Mouse (Mus musculus) embryonic fibroblast, embryonic 13.5 days (primary cell): ENCODE data around the gene Clta. TPM values are rescaled to one million over a fixed set of nuclear protein-coding genes. Genes with fewer than 3 reads are reported as not detected.

Experiments used
- H3K27ac ChIP-seq: 2 replicates; pipeline ENCODE4 v1.5.1; 2012; ENCODE audit warnings: low read length, control low read depth, inconsistent platforms; ENCODE audit not compliant: insufficient read depth
- H3K4me1 ChIP-seq: 2 replicates; pipeline ENCODE4 v1.6.1; 2011; ENCODE audit warnings: low read length; ENCODE audit not compliant: control insufficient read depth, insufficient read depth
- H3K4me3 ChIP-seq: 2 replicates; pipeline ENCODE4 v1.5.1; 2011; ENCODE audit warnings: mild to moderate bottlenecking, control low read depth, low read length; ENCODE audit not compliant: insufficient read depth
- CTCF ChIP-seq: IDR thresholded peaks from 2 replicates; pipeline ENCODE4 v1.5.1; 2011; ENCODE audit warnings: mild to moderate bottlenecking, control low read depth, low read length, moderate library complexity, borderline replicate concordance; ENCODE audit not compliant: insufficient read depth
- POLR2A ChIP-seq: IDR thresholded peaks from 2 replicates; pipeline ENCODE4 v1.6.1; 2011; ENCODE audit warnings: low read depth, mild to moderate bottlenecking, control low read depth, low read length, moderate library complexity
- polyA plus RNA-seq: library from polyadenylated mRNA; stranded (reverse); fragments of >200 nt; gene quantifications from 2 replicates; pipeline ENCODE4 v1.2.4, GENCODE M21; 2011; ENCODE audit warnings: low read depth; ENCODE audit not compliant: missing spikeins, insufficient read length

Clta gene
- polyA plus RNA-seq, 1 experiment: 248 TPM

DNA sequence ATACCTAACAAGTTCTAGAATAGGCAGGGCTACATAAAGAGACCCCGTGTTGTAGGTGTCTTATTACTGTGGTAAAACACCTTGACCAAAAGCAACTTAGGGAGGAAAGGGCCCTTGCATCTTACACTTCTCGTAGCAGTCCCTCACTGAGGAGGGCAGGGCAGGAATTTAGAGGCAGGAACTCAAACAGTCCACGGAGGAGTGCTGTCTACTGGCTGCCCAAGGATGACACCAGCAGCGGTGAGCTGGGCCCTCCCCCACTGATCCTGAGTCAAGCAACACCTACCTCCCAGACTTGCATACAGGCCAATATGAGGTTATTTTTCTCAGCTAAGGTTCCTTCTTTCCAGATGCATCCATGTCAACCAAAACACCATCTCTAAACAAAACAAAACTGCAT is 24.0 kb upstream of the Clta start:
- TF ChIP-seq CTCF (no peak), POLR2A (no peak)
- no peak overlapping the region for H3K27ac ChIP-seq
- H3K4me1 ChIP-seq: peaks cover 21% of the 10 kb centered on the region
- no peak overlapping the region for H3K4me3 ChIP-seq

DNA sequence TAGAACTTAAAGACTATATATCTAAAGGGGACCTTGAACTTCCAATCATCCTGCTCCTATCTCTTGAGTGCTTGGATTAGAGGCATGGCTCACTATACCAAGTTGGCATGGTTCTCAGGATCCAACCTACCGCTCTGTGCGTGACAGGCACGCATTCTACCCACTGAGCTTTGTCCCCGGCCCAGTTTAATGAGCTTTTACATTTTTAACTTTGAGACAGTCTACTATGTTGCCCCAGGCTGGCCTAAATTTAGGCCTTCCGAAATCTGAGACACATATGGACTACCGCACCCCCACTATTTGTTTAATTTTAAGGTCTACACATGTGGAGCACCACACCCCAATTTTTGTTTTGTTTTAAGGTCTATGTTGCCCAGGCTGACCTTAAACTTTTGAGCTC is 23.4 kb upstream of the Clta start:
- peaks cover 20% of the 10 kb centered on the region for H3K4me1 ChIP-seq
- no peak overlapping the region for H3K27ac ChIP-seq
- H3K4me3 ChIP-seq: no peak overlapping the region
- TF ChIP-seq CTCF (no peak), POLR2A (no peak)

DNA sequence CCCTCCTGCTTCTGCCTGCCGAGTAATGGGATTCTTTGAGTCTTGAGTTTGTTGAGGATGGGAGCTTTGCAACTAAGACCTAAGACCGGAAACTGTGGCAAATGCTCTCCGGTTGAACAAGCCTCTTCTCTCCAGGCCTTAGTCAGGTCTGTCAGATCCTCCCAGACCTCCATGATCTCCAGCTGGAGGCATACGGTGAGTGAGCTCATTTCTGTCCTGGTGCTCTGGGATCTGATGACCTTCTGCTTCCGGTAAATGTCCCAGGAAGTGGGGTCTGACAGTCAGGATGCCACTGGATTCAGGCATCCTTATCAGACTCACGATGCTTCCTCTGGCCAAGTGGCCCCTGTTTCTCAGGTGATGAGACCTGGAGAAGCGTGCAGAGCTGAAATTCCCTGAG is 23.0 kb upstream of the Clta start:
- Histone ChIP-seq H3K4me3 (no peak overlapping the region), H3K4me1 (peaks cover 16% of the 10 kb centered on the region), H3K27ac (no peak overlapping the region)
- TF ChIP-seq CTCF: no peak
- TF ChIP-seq POLR2A: no peak

DNA sequence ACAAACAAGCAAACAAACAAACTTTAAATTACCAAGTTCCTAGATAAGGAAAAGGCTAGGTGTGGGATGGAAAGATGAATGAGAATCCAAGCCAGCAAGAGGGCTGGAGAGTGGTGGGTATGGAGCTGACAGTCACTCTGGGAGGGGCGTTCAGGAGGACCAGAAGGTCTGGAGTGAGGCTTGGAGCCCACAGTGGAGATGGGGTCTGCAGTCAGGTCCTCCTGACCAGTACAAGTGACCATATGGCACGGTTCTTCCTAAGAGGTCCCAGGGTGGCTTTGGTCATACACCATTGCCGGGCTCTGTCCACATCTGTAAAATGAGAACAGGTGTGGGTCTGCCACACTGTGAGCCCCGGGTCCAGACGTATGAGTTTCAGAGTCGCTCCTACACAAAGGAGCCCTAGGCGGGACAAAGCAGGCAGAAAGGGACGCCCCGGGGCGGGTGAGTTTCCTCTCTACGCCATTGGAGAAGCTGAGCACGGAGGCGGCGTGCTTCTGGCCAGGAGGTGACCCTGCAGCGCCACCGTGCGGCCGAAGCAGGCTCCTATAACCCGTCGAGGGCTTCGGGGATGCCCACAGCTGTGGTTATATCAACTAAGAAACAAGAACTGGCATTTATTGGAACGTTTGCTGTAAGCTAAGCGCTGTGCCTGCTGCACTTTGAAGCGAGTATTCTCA is 22.1 kb upstream of the Clta start:
- Histone ChIP-seq H3K4me3 (no peak overlapping the region), H3K27ac (no peak overlapping the region; the same call in 1 of the 2 replicates), H3K4me1 (peaks cover 13% of the 10 kb centered on the region)
- TF ChIP-seq POLR2A (peak; percentile 39; the same call in 1 of the 2 replicates), CTCF (peak; percentile 84)

DNA sequence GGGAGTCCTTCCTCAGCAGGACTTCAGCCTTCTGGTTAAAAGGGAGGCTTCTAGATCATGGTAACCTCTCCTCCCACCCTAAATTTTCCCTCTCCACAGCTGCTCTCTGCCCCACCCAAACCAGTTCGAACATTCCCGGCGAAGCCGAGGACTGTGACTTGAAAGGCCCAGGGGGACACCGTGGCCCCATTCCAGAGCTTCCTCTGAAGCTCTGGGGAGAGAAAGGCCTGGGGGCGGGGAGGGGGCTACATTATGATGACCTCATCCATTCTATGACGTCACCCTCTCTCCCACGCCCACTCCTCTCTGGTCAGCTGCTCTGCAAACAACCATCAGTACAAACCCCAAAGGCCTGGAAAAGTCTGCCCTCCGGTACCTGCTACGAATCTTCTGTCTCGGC is 21.1 kb upstream of the Clta start, which contains the start of gene Ccin:
TSS of gene Ccin (plus strand) at position 303 of the 400 bp plus-strand sequence.
- no peak within 1 kb of the TSS for H3K4me3 ChIP-seq
- H3K4me1 ChIP-seq: peaks cover 10% of the 10 kb centered on the region
- TF ChIP-seq CTCF (no peak), POLR2A (no peak)
- no peak within 1 kb of the TSS for H3K27ac ChIP-seq

DNA sequence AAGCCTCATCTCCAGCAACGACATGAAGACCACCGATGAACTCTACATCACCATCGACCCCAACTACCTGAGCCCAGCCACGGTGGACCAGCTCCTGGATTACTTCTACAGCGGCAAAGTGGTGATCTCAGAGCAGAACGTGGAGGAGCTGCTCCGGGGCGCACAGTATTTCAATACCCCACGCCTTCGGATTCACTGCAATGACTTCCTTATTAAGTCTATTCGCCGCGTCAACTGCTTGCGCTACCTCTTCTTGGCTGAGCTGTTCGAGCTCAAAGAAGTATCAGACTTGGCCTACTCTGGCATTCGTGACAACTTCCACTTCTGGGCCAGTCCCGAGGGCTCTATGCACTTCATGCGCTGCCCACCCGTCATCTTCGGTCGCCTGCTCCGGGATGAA is 20.5 kb upstream of the Clta start:
- TF ChIP-seq POLR2A (no peak), CTCF (no peak)
- Histone ChIP-seq H3K27ac (no peak overlapping the region), H3K4me1 (peaks cover 6% of the 10 kb centered on the region; the same call in 1 of the 2 replicates), H3K4me3 (no peak overlapping the region)

DNA sequence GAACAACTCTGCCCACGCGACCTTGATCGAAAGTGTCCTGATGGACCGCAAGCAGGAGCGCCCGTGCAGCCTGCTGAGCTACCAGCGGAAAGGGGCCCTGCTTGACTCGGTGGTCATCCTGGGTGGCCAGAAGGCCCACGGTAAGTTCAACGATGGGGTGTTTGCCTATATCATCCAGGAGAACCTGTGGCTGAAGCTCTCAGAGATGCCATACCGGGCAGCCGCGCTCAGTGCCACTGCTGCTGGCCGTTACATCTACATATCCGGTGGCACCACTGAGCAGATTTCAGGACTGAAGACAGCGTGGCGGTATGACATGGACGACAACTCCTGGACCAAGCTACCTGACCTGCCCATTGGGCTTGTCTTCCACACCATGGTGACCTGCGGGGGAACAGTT is 19.9 kb upstream of the Clta start:
- H3K27ac ChIP-seq: no peak overlapping the region
- H3K4me3 ChIP-seq: no peak overlapping the region
- H3K4me1 ChIP-seq: 0 out of 2 replicates have a peak, but pooled peaks cover under 1% of the 10 kb centered on the region
- TF ChIP-seq CTCF (no peak), POLR2A (no peak)

DNA sequence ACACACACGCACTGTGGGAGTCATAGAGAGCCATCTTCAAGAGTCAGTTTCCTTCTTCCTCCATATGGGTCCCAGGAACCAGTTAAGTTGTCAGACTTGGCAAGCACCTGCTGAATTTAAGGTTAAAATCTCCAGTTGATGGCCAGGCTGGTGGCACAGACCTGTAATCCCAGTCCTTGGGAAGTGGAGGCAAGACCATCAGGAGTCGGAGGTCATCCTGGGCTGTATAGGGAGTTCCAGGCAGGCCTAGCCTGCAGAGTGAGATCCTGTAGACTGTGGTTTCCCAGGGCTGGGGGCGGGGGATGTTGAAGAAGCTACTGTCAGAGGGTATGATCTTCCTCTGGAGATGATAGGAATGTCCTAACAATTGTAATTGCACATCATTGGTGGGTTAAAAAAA is 15.3 kb upstream of the Clta start:
- Histone ChIP-seq H3K4me1 (no peaks in the 10 kb centered on the region), H3K27ac (no peak overlapping the region), H3K4me3 (no peak overlapping the region)
- TF ChIP-seq CTCF (no peak), POLR2A (no peak)

DNA sequence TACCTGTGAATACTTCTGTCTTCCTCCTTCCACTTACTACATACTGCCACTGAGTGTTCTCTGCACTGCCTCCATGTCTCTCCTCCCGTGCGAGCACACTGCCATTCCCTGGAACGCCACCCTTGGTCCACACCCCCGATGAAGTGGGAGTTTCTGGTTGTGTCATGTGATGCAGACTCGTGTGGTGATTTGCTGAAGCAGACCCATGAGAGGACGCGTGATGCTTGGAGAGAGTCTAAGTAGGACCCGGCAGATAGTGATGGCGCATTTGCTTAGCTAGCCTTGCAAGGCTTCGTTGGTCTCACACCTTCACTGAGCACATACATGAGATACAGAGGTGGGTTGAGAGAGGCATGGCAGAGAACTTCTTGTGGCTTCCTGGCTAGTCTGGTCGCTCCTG is 11.2 kb upstream of the Clta start:
- H3K4me3 ChIP-seq: no peak overlapping the region
- no peaks in the 10 kb centered on the region for H3K4me1 ChIP-seq

DNA sequence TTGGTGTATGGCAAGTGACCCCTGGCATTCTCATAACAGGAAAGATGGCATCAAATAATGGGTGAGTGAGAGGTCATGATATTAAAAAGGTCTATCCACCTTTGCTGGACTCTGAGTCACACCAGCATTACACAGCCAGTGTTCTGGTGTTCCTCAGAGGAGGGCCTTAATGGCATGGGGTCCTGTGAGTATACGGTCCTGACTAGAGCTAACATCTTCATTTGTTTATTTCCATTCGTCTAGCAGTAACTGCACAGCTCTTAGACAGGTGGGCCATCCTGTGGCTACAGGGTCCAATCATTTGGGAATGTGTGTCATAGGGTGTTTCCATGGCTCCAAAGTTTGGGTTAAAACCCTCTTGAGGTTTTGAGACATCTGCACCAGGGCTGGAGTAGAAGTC is 9.9 kb upstream of the Clta start:
- TF ChIP-seq POLR2A (no peak), CTCF (no peak)
- no peaks in the 10 kb centered on the region for H3K4me1 ChIP-seq
- H3K27ac ChIP-seq: no peak overlapping the region
- no peak overlapping the region for H3K4me3 ChIP-seq

More for the DNA sequence above, 11.2 kb upstream of the Clta start:
- no peak overlapping the region for H3K27ac ChIP-seq
- TF ChIP-seq POLR2A: no peak
- no peak for TF ChIP-seq CTCF

DNA sequence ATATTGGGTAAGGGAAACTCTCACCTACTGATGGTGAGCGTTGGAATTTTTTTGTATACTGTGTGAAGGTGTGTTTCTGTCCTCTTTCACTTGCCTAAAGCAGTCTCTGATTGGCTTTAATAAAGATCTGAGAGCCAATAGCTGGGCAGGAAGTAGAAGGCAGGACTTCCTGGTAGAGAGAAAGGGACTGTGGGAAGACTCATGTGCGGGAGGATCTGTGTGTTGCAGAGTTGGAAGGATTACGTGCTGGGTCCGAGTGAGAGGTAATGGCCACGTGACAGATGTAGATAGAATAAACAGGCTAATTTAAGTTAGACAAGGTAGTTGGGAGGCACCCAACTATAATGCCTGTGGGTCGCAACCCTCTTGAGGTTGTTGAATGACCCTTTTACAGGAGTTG is 630 bp upstream of the Clta start:
- Histone ChIP-seq H3K4me1 (no peaks in the 10 kb centered on the region), H3K27ac (no peak overlapping the region), H3K4me3 (no peak overlapping the region)
- TF ChIP-seq POLR2A (no peak), CTCF (no peak)
